Mouse (Mus musculus): ENCODE results near the gene Dpep2nb. TPM values are rescaled to one million over a fixed set of nuclear protein-coding genes. Genes with fewer than 3 reads are reported as not detected.
"Not testable (repeated sequence)": the region's sequence is repeated elsewhere in the genome, so short reads cannot be mapped to it uniquely, and the experiment has no call there.

Dpep2nb gene
- total RNA-seq, 4 experiments from 2014 or later, result not detected

DNA sequence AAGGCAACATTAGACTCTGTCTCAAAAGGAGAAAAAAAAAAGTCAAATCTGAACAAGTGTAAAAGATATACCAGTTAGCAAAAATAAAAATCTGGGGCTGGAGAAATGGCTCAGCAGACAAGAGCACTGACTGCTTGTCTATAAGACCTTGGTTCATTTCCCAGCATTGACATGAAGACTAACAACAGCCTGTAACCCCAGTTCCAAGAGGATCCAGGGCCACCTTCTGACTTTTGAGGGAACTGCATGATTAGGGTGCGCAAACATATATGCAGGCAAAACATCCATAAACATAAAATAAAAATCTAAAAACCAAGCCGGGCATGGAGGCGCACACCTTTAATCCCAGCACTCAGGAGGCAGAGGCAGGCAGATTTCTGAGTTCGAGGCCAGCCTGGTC lies 638 bp upstream of the Dpep2nb start:
- DNase-seq, result no peak

DNA sequence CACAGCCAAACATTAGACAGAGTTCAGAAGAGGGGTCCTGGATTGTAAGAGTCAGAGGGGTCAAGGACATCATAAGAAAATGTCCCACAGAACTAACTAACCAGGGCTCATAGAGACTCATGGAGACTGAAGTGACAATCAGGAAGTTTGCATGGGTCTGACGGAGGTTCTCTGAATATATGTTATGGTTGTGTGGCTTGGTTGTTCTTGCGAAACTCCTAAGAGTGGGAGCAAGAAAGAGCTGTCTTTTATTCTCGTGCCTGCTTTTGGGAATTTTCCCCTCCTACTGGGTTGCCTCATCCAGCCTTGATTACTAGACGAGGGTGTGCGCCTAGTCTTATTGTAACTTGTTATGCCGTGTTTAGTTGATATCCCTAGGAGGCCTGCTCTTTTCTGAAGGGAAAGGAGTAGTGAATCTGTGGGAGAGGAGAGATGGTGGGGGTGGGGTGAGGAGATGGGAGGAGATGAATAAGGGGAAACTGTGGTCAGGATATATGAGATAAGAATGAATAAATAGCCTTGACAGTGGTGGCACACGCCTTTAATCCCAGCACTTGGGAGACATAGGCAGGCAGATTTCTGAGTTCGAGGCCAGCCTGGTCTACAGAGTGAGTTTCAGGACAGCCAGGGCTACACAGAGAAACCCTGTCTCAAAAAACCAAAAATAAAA lies 1.1 kb downstream of the Dpep2nb start:
- DNase-seq, result no peak

GRCm38 (mm10) chr8:106001908-106002307 lies 3.9 kb downstream of the Dpep2nb start:
- no peak for DNase-seq

- DNase-seq, result no peak
Observed at GRCm38 (mm10) chr8:105998971-105999370, 6.8 kb downstream of the Dpep2nb start.

DNA sequence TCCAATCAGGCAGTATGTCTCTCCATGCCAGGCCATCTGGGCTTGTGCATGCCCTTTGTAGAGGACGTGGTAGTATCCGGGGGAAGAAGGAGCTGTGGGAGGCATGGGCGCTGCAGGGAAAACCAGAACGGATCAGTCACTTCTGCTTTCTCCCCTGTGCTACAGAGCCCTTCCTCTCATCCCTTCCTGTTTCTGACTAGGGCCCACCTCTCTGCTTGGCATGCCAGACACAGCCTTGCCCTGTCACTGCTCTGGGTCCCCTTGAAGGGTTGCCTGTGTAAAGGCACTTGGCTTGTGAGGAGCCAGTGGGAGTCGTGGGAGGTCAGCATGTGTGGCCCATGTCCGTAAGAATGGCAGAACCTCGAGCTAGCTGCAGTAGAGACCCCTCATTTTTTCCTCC lies 9.4 kb downstream of the Dpep2nb start:
- no peak for DNase-seq

GRCm38 (mm10) chr8:105993226-105993625 lies 12.5 kb downstream of the Dpep2nb start:
- no peak for DNase-seq

GRCm38 (mm10) chr8:105992499-105992898 lies 13.3 kb downstream of the Dpep2nb start:
- DNase-seq, result no peak

- no peak for DNase-seq
Observed at GRCm38 (mm10) chr8:105991546-105991945, 14.2 kb downstream of the Dpep2nb start.

DNA sequence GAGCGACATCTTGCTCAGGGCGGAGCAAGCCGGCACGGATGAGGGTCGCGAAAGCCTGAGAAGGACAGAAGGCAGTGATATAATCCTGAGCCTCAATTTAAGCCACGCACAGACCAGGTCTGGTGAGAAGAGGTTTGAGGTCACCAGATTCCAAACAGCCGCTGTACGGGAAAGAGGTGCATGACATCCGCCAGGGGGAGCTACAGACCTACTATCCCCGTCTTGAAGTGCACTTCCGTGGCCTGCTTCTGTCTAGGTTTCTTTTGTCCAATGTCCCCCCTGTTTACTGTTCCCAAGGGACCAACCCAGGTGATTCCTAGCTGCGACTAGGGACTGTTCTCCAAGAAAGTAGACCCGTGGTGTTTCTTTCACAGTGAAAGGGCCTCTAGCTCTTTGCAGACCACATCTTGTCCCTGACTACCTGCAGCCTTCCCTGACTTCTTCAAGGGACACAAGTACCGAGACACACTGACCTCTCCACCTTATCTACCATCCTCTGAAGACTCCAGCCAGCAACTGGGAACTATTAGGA lies 14.9 kb downstream of the Dpep2nb start, which contains the start of gene Dus2:
TSS of gene Dus2 (plus strand) at position 482 of the 532 bp plus-strand sequence.
- DNase-seq, result peak; percentile 66

DNA sequence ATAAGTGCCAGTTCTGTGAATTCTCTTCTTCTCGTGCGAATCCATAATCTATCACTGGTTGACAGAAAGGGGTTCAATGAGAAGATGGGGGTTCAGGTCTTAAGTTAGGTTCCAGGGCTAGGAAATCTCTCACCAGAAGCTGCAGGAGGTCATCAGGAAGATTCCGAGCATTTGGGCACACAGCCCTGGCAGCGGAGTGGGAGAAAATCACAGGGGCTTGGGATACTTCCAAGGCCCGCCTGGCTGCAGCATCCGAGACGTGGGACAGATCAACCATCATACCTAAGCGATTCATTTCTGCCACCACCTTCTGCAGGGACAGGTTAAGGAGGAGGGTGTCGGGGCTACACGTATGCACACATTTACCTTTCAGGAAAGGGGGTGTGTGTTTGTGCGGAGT lies 17.2 kb downstream of the Dpep2nb start:
- no peak for DNase-seq

GRCm38 (mm10) chr8:105983406-105983805 lies 22.4 kb downstream of the Dpep2nb start:
- DNase-seq, result not testable (repeated sequence)

- no peak for DNase-seq
Observed at GRCm38 (mm10) chr8:105981146-105981545, 24.6 kb downstream of the Dpep2nb start.

GRCm38 (mm10) chr8:105979325-105979724 lies 26.4 kb downstream of the Dpep2nb start, which contains the start of gene Dpep3:
Gene Dpep3, minus strand, starts transcription at chr8:105979429.
- DNase-seq, result no peak

DNA sequence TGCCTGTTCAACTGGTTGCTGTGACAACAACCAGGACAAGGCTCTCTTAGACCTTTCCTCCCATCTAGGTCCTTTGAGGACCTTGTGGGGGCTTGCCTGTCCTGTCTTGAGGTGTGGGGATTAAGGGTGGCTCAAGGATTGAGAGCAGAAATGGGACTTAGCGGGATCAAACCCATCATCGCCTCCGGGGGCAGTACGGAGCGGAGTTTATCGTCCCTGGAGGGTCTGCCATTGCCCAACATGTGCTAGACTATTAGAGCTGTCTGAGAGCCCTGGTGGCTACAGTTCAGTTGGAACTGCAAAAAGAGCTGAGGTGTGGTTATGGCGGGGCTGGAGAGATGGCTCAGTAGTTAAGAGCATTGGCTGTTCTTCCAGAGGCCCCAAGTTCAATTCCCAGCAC lies 30.4 kb downstream of the Dpep2nb start:
- no peak for DNase-seq

DNA sequence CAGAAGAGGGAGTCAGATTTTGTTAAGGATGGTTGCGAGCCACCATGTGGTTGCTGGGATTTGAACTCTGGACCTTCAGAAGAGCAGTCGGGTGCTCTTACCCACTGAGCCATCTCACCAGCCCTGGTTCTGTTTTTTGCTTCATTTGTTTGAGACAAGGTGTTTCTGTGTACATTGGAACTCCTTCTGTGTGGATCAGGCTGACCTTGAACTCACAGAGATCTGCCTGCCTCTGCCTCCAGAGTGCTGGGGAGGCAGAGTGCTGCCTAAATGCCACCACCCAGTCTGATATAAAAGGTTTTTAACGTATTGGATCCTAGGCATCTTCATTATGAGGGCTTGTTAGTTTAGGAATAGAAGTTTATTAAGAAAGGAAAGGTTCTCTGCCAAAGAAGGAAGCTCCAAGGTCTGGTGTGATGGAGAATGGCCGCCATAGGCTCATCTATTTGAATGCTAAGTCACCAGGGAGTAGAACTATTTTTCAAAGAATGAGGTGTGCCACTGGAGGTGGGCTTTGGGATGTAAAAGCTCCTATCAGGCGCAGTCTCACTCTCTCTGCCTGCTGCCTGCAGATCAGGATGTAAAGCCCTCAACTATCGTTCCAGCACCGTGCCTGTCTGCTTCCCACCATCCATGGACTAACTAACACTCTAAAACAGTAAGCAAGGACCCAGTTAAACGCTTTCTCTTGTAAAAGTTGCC lies 34.6 kb downstream of the Dpep2nb start:
- no peak for DNase-seq

GRCm38 (mm10) chr8:105969367-105969766 lies 36.4 kb downstream of the Dpep2nb start:
- DNase-seq, result no peak

DNA sequence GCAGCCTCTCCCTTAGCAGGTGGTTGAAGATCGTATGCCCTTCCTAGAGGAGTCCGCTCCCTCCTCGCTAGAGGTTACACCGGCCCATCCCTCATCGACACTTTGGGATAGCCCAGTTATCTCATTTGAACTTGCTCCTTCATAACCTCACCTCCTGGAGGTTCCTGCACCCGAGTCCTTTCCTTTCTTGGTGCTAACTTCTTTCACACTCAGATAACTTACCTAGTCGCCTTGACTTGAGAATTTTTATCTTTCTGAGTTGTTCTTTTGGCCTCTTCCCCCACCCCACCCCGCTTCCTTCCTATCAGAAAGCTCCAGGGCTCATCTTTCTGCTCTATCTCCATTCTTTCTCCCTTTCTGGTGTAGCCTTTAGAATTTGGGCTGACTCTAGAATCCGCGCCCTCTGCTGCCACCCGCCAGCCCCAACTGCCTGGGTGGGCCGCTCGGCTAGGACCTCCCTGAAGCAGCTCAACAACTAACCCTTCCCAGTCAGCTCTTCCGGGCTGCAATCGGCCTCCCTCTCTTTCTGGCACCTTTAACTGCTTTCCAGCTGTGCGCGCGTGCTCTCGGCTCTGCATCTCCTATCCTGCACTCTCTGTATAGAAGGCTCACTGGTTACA lies 39.0 kb downstream of the Dpep2nb start:
- DNase-seq, result no peak

- peak; percentile 58 for DNase-seq
Observed at GRCm38 (mm10) chr8:105965905-105966341, 39.9 kb downstream of the Dpep2nb start, which contains the start of gene Slc12a4. Gene Slc12a4, minus strand, starts transcription at chr8:105966097.

- DNase-seq, result peak; percentile 44
Observed at GRCm38 (mm10) chr8:105965266-105965904, 40.4 kb downstream of the Dpep2nb start.

DNA sequence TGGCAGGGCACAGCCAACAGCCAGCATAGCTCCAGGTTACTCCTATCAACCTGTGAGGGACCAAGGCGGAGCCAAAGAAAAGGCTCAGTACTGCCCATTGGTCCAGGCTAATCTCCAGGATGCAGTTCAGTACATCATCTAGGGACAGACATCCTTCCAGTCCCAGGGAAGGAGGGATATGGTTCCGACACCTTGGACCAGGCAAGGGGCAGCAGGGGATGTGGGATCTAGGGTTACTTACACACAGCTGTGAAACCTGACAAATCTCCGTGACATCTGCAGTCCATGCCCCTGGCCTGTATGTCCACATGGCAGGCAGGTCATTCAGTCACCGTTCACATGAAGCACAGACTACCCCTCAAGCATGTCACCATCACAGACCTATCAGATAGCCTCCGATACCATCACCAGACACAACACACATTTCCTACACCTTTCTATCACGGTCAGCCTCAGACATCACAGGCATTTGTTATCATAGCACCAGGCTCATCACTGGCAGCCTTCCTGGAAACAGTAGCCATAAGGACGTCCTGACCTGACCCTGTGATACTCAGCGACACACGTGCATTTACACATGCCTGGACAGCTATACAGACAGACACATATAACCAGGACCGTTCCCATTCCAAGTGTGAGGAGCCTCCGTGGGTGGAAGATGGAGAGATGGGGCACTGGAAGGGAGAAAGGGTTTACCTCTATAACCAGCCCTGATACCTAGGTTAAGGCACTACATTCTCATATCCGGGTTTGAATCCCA lies 41.1 kb downstream of the Dpep2nb start:
- no peak for DNase-seq

DNA sequence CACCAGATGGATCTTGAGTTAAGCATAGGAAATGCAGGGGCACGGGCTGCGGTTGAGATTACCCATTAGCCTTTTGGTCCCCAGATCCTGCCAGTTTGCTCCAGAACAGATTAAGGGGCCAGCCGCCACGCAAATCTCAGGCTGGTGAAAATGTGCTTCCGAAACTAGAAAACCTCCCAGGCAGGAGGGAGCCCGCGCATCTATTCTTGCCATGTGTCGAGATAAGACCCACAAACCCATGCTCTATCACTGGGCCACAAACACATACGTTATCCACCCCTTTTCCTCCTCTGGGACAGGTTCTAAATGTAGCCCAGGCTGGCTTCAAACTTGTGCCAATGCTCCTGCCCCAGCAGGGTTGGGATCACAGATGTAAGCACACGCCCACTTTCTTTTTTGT lies 44.2 kb downstream of the Dpep2nb start:
- DNase-seq, result no peak

GRCm38 (mm10) chr8:105961101-105961500 lies 44.7 kb downstream of the Dpep2nb start:
- DNase-seq, result no peak
